Mouse (Mus musculus): ENCODE results near the gene Abcc12. TPM values are rescaled to one million over a fixed set of nuclear protein-coding genes. Genes with fewer than 3 reads are reported as not detected.

Gene Abcc12
- polyA plus RNA-seq, 1 experiment: 0.12 TPM

- no peak for DNase-seq
- TF ChIP-seq POLR2A (IDR thresholded peaks at IDR 0.05; ENCODE audit: borderline replicate concordance, extremely low read depth, low read depth, low read length): no peak
- no peak for TF ChIP-seq CTCF (IDR thresholded peaks at IDR 0.05; ENCODE audit: insufficient read depth, low read length)
- 45% methylated on average over 7 of the region's 7 CpGs for WGBS
- Histone ChIP-seq H3K4me1 (ENCODE audit: control insufficient read depth, insufficient read depth, low read length) (peaks cover 3% of the 10 kb centered on the region; the same call in 1 of the 2 replicates), H3K4me3 (replicated peaks; ENCODE audit: extremely low read depth, low read depth, low read length) (no peak overlapping the region)
Observed at GRCm38 (mm10) chr8:86535068-86535560, 45.4 kb downstream of the Abcc12 start.

- DNase-seq: no peak
- H3K4me3 ChIP-seq (replicated peaks; ENCODE audit: extremely low read depth, low read depth, low read length): no peak overlapping the region
- 47% methylated on average over 2 of the region's 2 CpGs for WGBS
- TF ChIP-seq POLR2A (IDR thresholded peaks at IDR 0.05; ENCODE audit: borderline replicate concordance, extremely low read depth, low read depth, low read length): no peak
- TF ChIP-seq CTCF (IDR thresholded peaks at IDR 0.05; ENCODE audit: insufficient read depth, low read length): no peak
- no peaks in the 10 kb centered on the region for H3K4me1 ChIP-seq (ENCODE audit: control insufficient read depth, insufficient read depth, low read length)
Observed at GRCm38 (mm10) chr8:86529714-86530113, 50.8 kb downstream of the Abcc12 start.

GRCm38 (mm10) chr8:86527336-86528029 lies 53.0 kb downstream of the Abcc12 start:
- Histone ChIP-seq H3K4me1 (ENCODE audit: control insufficient read depth, insufficient read depth, low read length) (no peaks in the 10 kb centered on the region), H3K4me3 (replicated peaks; ENCODE audit: extremely low read depth, low read depth, low read length) (no peak overlapping the region)
- 75% methylated on average over 19 of the region's 19 CpGs for WGBS
- TF ChIP-seq CTCF (IDR thresholded peaks at IDR 0.05; ENCODE audit: insufficient read depth, low read length) (no peak), POLR2A (IDR thresholded peaks at IDR 0.05; ENCODE audit: borderline replicate concordance, extremely low read depth, low read depth, low read length) (no peak)
- no peak for DNase-seq

- no peak for DNase-seq
- no peaks in the 10 kb centered on the region for H3K4me1 ChIP-seq (ENCODE audit: control insufficient read depth, insufficient read depth, low read length)
- TF ChIP-seq CTCF (IDR thresholded peaks at IDR 0.05; ENCODE audit: insufficient read depth, low read length): no peak
- TF ChIP-seq POLR2A (IDR thresholded peaks at IDR 0.05; ENCODE audit: borderline replicate concordance, extremely low read depth, low read depth, low read length): no peak
- no peak overlapping the region for H3K4me3 ChIP-seq (replicated peaks; ENCODE audit: extremely low read depth, low read depth, low read length)
- 92% methylated on average over 8 of the region's 8 CpGs for WGBS
Observed at GRCm38 (mm10) chr8:86526808-86527207, 53.7 kb downstream of the Abcc12 start.

- no peak for DNase-seq
- H3K4me3 ChIP-seq (replicated peaks; ENCODE audit: extremely low read depth, low read depth, low read length): no peak overlapping the region
- 73% methylated on average over 1 of the region's 1 CpGs for WGBS
- H3K4me1 ChIP-seq (ENCODE audit: control insufficient read depth, insufficient read depth, low read length): no peaks in the 10 kb centered on the region; the same call in 1 of the 2 replicates
- TF ChIP-seq POLR2A (IDR thresholded peaks at IDR 0.05; ENCODE audit: borderline replicate concordance, extremely low read depth, low read depth, low read length): no peak
Observed at GRCm38 (mm10) chr8:86514203-86514602, 66.3 kb downstream of the Abcc12 start.

GRCm38 (mm10) chr8:86512886-86513285 lies 67.6 kb downstream of the Abcc12 start:
- Histone ChIP-seq H3K4me3 (replicated peaks; ENCODE audit: extremely low read depth, low read depth, low read length) (no peak overlapping the region), H3K4me1 (ENCODE audit: control insufficient read depth, insufficient read depth, low read length) (no peaks in the 10 kb centered on the region; the same call in 1 of the 2 replicates)
- DNase-seq: no peak
- WGBS: 55% methylated on average over 5 of the region's 5 CpGs
- TF ChIP-seq POLR2A (IDR thresholded peaks at IDR 0.05; ENCODE audit: borderline replicate concordance, extremely low read depth, low read depth, low read length) (no peak), CTCF (IDR thresholded peaks at IDR 0.05; ENCODE audit: insufficient read depth, low read length) (no peak)

GRCm38 (mm10) chr8:86512131-86512792 lies 68.2 kb downstream of the Abcc12 start:
- H3K4me1 ChIP-seq (ENCODE audit: control insufficient read depth, insufficient read depth, low read length): no peaks in the 10 kb centered on the region; the same call in 1 of the 2 replicates
- TF ChIP-seq CTCF (IDR thresholded peaks at IDR 0.05; ENCODE audit: insufficient read depth, low read length) (no peak), POLR2A (IDR thresholded peaks at IDR 0.05; ENCODE audit: borderline replicate concordance, extremely low read depth, low read depth, low read length) (no peak)
- DNase-seq: no peak
- 31% methylated on average over 10 of the region's 10 CpGs for WGBS
- H3K4me3 ChIP-seq (replicated peaks; ENCODE audit: extremely low read depth, low read depth, low read length): no peak overlapping the region

GRCm38 (mm10) chr8:86501341-86501740 lies 79.1 kb downstream of the Abcc12 start:
- WGBS: 48% methylated on average over 7 of the region's 7 CpGs
- Histone ChIP-seq H3K4me1 (ENCODE audit: control insufficient read depth, insufficient read depth, low read length) (no peaks in the 10 kb centered on the region; the same call in 1 of the 2 replicates), H3K4me3 (replicated peaks; ENCODE audit: extremely low read depth, low read depth, low read length) (no peak overlapping the region)
- DNase-seq: no peak
- no peak for TF ChIP-seq CTCF (IDR thresholded peaks at IDR 0.05; ENCODE audit: insufficient read depth, low read length)
- no peak for TF ChIP-seq POLR2A (IDR thresholded peaks at IDR 0.05; ENCODE audit: borderline replicate concordance, extremely low read depth, low read depth, low read length)

GRCm38 (mm10) chr8:86495056-86495455 lies 85.4 kb downstream of the Abcc12 start:
- Histone ChIP-seq H3K4me3 (replicated peaks; ENCODE audit: extremely low read depth, low read depth, low read length) (no peak overlapping the region), H3K4me1 (ENCODE audit: control insufficient read depth, insufficient read depth, low read length) (no peaks in the 10 kb centered on the region)
- DNase-seq: no peak
- TF ChIP-seq POLR2A (IDR thresholded peaks at IDR 0.05; ENCODE audit: borderline replicate concordance, extremely low read depth, low read depth, low read length): no peak
- no peak for TF ChIP-seq CTCF (IDR thresholded peaks at IDR 0.05; ENCODE audit: insufficient read depth, low read length)
- 89% methylated on average over 4 of the region's 4 CpGs for WGBS

GRCm38 (mm10) chr8:86493841-86494240 lies 86.6 kb downstream of the Abcc12 start:
- no peak for DNase-seq
- H3K4me3 ChIP-seq (replicated peaks; ENCODE audit: extremely low read depth, low read depth, low read length): no peak overlapping the region
- 57% methylated on average over 1 of the region's 1 CpGs for WGBS
- no peak for TF ChIP-seq POLR2A (IDR thresholded peaks at IDR 0.05; ENCODE audit: borderline replicate concordance, extremely low read depth, low read depth, low read length)
- TF ChIP-seq CTCF (IDR thresholded peaks at IDR 0.05; ENCODE audit: insufficient read depth, low read length): no peak
- H3K4me1 ChIP-seq (ENCODE audit: control insufficient read depth, insufficient read depth, low read length): no peaks in the 10 kb centered on the region

Data from lung, adult 2 months (tissue).